Mouse (Mus musculus): Measurements from ENCODE around the gene Acrbp.

Gene Acrbp

GRCm38 (mm10) chr6:125104223-125104622 is 54.7 kb downstream of the Acrbp start:
- DNase-seq: no peak

GRCm38 (mm10) chr6:125107705-125108104 is 58.2 kb downstream of the Acrbp start:
- DNase-seq: no peak

GRCm38 (mm10) chr6:125109371-125109770 is 59.9 kb downstream of the Acrbp start:
- DNase-seq: no peak

GRCm38 (mm10) chr6:125110927-125111326 is 61.4 kb downstream of the Acrbp start:
- peak; percentile 75 for DNase-seq

GRCm38 (mm10) chr6:125112553-125112952 is 63.1 kb downstream of the Acrbp start:
- no peak for DNase-seq
